Mouse (Mus musculus): ENCODE data around the gene Hmgn2.

- TF ChIP-seq POLR2A (IDR thresholded peaks at IDR 0.05; ENCODE audit: insufficient read depth, low read depth, low read length) (no peak), EP300 (IDR thresholded peaks at IDR 0.05; ENCODE audit: insufficient read depth, low read depth, low read length) (no peak)
Observed at GRCm38 (mm10) chr4:134009709-134010108, 41.3 kb upstream of the Hmgn2 start.
